Mouse (Mus musculus): ENCODE data around the gene Dnajb14. TPM values are rescaled to one million over a fixed set of nuclear protein-coding genes. Genes with fewer than 3 reads are reported as not detected.

Dnajb14 gene
- total and polyA plus RNA-seq, 3 experiments = 2.8 to 7.0 (median 4.4) TPM

- Histone ChIP-seq H3K27me3 (replicated peaks) (no peaks in the 10 kb centered on the region), H3K36me3 (replicated peaks in 1 of 2; ENCODE audit: control insufficient read depth in 1 of 2, insufficient read depth in 1 of 2, low read length in 1 of 2) (peaks cover 51 to 83% of the 10 kb centered on the region in 2 experiments), H3K79me2 (replicated peaks; ENCODE audit: control insufficient read depth, extremely low read depth, insufficient read depth, poor library complexity, severe bottlenecking) (peaks cover 49% of the 10 kb centered on the region), H3K4me1 (ENCODE audit: control insufficient read depth in 1 of 2, insufficient read depth in 2 of 2) (peaks cover 44 to 80% of the 10 kb centered on the region in 2 experiments), H3K9ac (ENCODE audit: insufficient read depth, low read depth) (peak overlapping the region; percentile 2; the same call in 1 of the 2 replicates), H3K4me2 (ENCODE audit: insufficient read depth, low read depth, poor library complexity, severe bottlenecking) (peak overlapping the region; percentile 22), H3K4me3 (replicated peaks in 1 of 3; ENCODE audit: low read depth in 2 of 3, low read length in 2 of 3, poor library complexity in 1 of 3) (peak overlapping the region in 1 of 3 experiments; percentile 14), H3K9me3 (replicated peaks; ENCODE audit: low read length) (no peaks in the 10 kb centered on the region), H3K27ac (ENCODE audit: insufficient read depth, low read depth) (peak overlapping the region; percentile 89)
- in situ Hi-C loops (cut with MboI; ENCODE audit: low pct_ligation_motif_present, low pct_unique_long_range_greater_than_20kb, low sequenced_read_pairs) (loop anchor here (25.0 kb wide), 1 partner anchor 474 kb away; the partner anchor contains the start of gene Adh5), dilution Hi-C loops (cut with MboI; ENCODE audit: extremely low pct_ligation_motif_present, extremely low pct_unique_long_range_greater_than_20kb, low sequenced_read_pairs) (no loop called here)
- TF ChIP-seq GABPA (IDR thresholded peaks at IDR 0.05; ENCODE audit: insufficient replicate concordance, low read depth, low read length) (no peak), CTCF (conservative IDR thresholded peaks at IDR 0.05 in 1 of 2, IDR thresholded peaks at IDR 0.05 in 1 of 2; ENCODE audit: low read depth in 2 of 2, low read length in 2 of 2) (no peak), BHLHE40 (IDR thresholded peaks at IDR 0.05; ENCODE audit: low read depth, low read length) (peak; percentile 92), POLR2A (IDR thresholded peaks at IDR 0.05; ENCODE audit: low read depth, low read length) (peak; percentile 44; the same call in 1 of the 2 replicates), SMC3 (IDR thresholded peaks at IDR 0.05; ENCODE audit: low read depth, low read length) (peak; percentile 33), ZMIZ1 (IDR thresholded peaks at IDR 0.05; ENCODE audit: low read depth, low read length) (no peak), POLR2AphosphoS2 (IDR thresholded peaks at IDR 0.05; ENCODE audit: low read depth, low read length) (no peak), KAT2A (IDR thresholded peaks at IDR 0.05; ENCODE audit: insufficient replicate concordance, low read length) (no peak), JUN (IDR thresholded peaks at IDR 0.05; ENCODE audit: insufficient read depth, low read depth, low read length) (peak; percentile 62), TCF12 (IDR thresholded peaks at IDR 0.05; ENCODE audit: low read depth, low read length) (peak; percentile 94), RCOR1 (conservative IDR thresholded peaks at IDR 0.05; ENCODE audit: low read depth, low read length) (peak; percentile 77; the same call in 1 of the 2 replicates), MAFK (IDR thresholded peaks at IDR 0.05; ENCODE audit: insufficient replicate concordance, low read length) (peak; percentile 67; the same call in 1 of the 2 replicates), HCFC1 (IDR thresholded peaks at IDR 0.05; ENCODE audit: low read depth, low read length) (peak; percentile 62), NELFE (IDR thresholded peaks at IDR 0.05; ENCODE audit: low read depth, low read length) (no peak), UBTF (IDR thresholded peaks at IDR 0.05; ENCODE audit: low read depth, low read length) (no peak; the same call in 1 of the 2 replicates), ZKSCAN1 (IDR thresholded peaks at IDR 0.05; ENCODE audit: borderline replicate concordance, low read depth, low read length) (no peak), CHD1 (IDR thresholded peaks at IDR 0.05; ENCODE audit: low read depth, low read length) (no peak), PAX5 (IDR thresholded peaks at IDR 0.05; ENCODE audit: low read length) (no peak), USF1 (IDR thresholded peaks at IDR 0.05; ENCODE audit: low read depth, low read length) (no peak), MAZ (IDR thresholded peaks at IDR 0.05; ENCODE audit: low read depth, low read length) (peak; percentile 81; the same call in 1 of the 2 replicates), MYC (IDR thresholded peaks at IDR 0.05; ENCODE audit: low read depth, low read length) (peak; percentile 94), ELF1 (IDR thresholded peaks at IDR 0.05; ENCODE audit: low read depth, low read length) (peak; percentile 87), IRF4 (IDR thresholded peaks at IDR 0.05; ENCODE audit: low read depth, low read length) (peak; percentile 93), MAX (IDR thresholded peaks at IDR 0.05; ENCODE audit: low read length) (peak; percentile 74), USF2 (conservative IDR thresholded peaks at IDR 0.05; ENCODE audit: low read depth, low read length) (no peak), E2F4 (IDR thresholded peaks at IDR 0.05; ENCODE audit: insufficient replicate concordance, low read depth, low read length) (0 out of 2 replicates have a peak, but pooled peaks have one; percentile 48), SIN3A (IDR thresholded peaks at IDR 0.05; ENCODE audit: low read length) (peak; percentile 99), NRF1 (IDR thresholded peaks at IDR 0.05; ENCODE audit: low read depth, low read length) (no peak), RAD21 (IDR thresholded peaks at IDR 0.05; ENCODE audit: low read depth, low read length) (peak; percentile 11), TBP (conservative IDR thresholded peaks at IDR 0.05; ENCODE audit: low read depth, low read length) (no peak), JUND (conservative IDR thresholded peaks at IDR 0.05; ENCODE audit: low read depth, low read length) (peak; percentile 74), MEF2A (IDR thresholded peaks at IDR 0.05; ENCODE audit: borderline replicate concordance, low read depth, low read length) (peak; percentile 88), CHD2 (IDR thresholded peaks at IDR 0.05; ENCODE audit: low read length) (peak; percentile 71), EP300 (IDR thresholded peaks at IDR 0.05; ENCODE audit: low read length) (peak; percentile 90), ZNF384 (IDR thresholded peaks at IDR 0.05; ENCODE audit: low read depth, low read length) (0 out of 2 replicates have a peak, but pooled peaks have one; percentile 20), ETS1 (conservative IDR thresholded peaks at IDR 0.05; ENCODE audit: low read depth, low read length) (peak; percentile 96), MXI1 (IDR thresholded peaks at IDR 0.05; ENCODE audit: low read depth, low read length) (peak; percentile 97), ZC3H11A (IDR thresholded peaks at IDR 0.05; ENCODE audit: low read depth, low read length) (no peak)
- peak; percentile 93 for DNase-seq (ENCODE audit: extremely low read depth)
Observed at GRCm38 (mm10) chr3:137963508-137963907, 96.0 kb downstream of the Dnajb14 start.

Measured in CH12.LX (cell line).